Mouse (Mus musculus) lung, adult 2 months (tissue): ENCODE results near the gene Psmd1.

Source experiments
- CTCF ChIP-seq: fragments of 200-500 bp; IDR thresholded peaks from 2 replicates; pipeline ENCODE4 v1.5.1; 2011; ENCODE audit warnings: mild to moderate bottlenecking, low read length, control low read depth; ENCODE audit not compliant: insufficient read depth
- POLR2A ChIP-seq: fragments of 200-500 bp; IDR thresholded peaks from 2 replicates; pipeline ENCODE4 v1.6.1; 2011; ENCODE audit warnings: low read depth, mild to moderate bottlenecking, control low read depth, low read length, borderline replicate concordance; ENCODE audit errors: extremely low read depth

DNA sequence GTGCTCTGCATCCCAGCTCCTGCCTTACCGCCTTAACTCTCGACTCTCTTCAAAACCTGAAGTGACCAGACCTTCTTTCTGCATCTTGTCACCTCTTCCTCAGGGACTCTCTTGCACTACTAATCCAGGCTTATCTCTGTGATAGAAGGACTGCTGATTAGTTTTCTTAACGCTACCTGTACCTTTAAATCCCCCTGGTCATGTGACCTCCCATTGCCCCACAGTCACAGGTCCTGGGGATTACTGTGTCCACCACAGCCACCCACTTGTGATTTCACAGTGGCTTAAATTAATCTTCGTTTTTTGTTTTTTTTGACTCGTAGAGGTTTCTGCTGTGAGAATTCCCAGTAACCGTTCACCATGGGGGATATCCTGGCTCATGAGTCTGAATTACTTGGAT is 92.4 kb downstream of the Psmd1 start:
- TF ChIP-seq CTCF (no peak), POLR2A (no peak)
